Mouse (Mus musculus): ENCODE data around the gene Mrgprh.

- TF ChIP-seq POLR2A (IDR thresholded peaks at IDR 0.05; ENCODE audit: low read depth, low read length) (no peak), CTCF (IDR thresholded peaks at IDR 0.05; ENCODE audit: borderline replicate concordance, insufficient read depth, low read length) (no peak)
These were observed 18.4 kb upstream of the Mrgprh start for GRCm38 (mm10) chr17:12857395-12857794.

All from embryonic fibroblast, embryonic 13.5 days (primary cell).